Mouse (Mus musculus): Measurements from ENCODE around the gene Cog4.
A peak's percentile ranks its signal among the peaks of the same experiment; 100 is the strongest.
"Not testable (repeated sequence)": the region's sequence is repeated elsewhere in the genome, so short reads cannot be mapped to it uniquely, and the experiment has no call there.

Cog4 gene

DNA sequence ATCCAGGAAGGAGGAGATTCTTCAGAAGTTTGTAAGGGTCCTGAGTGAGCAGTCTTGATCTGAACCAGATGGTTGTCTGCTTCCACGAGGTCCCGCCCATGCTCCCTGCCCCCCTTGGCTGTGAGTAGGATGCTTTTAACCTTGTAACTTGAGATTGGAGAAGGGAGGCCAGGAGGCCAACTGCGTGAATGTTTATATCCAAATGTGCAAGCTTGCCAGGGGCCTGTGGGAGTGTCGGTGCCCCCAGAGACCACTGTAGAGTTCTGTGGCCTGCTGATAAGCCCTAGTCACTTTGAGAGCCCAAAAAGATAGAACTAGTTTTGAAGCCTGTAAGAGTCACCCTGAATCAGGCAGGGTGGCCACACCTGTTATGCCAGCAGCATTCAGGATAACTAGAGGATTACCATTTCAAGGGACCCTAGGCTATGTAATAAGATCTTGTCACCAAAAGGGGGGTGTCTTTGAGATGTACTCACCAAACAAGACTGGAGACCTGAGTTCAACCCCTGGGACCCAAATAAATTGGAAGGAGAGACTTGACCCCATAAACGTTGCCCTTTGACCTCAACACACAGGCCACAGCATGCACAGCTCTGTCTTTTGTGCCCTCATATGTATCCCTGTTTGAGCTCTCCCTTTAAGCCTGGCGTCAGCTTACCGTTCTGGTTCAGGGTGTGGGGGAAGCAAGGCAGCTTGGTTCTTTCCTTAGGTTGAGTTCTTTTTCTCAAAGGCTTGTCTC, 75.3 kb downstream of the Cog4 start:
- DNase-seq (ENCODE audit: low read depth, low spot score): peak; percentile 39

DNA sequence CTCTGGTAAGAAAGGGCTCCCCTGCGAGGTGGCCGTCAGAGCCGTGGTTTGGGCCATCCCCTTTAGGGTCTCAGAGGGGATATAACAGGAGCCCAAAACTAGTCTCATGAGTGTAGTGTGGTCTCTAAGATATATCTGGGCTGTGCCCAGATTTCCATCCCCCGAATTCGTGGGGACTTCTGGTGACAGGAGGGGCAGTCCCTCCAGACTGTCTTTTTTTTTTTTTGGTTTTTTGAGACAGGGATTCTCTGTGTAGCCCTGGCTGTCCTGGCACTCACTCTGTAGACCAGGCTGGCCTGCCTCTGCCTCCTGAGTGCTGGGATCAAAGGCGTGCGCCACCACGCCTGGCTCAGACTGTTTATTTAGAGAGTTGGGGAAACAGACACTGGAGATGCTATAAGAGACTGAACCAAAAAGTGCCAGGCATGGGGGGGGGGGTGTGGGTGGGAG, 79.3 kb downstream of the Cog4 start:
- DNase-seq (ENCODE audit: low read depth, low spot score): no peak

DNA sequence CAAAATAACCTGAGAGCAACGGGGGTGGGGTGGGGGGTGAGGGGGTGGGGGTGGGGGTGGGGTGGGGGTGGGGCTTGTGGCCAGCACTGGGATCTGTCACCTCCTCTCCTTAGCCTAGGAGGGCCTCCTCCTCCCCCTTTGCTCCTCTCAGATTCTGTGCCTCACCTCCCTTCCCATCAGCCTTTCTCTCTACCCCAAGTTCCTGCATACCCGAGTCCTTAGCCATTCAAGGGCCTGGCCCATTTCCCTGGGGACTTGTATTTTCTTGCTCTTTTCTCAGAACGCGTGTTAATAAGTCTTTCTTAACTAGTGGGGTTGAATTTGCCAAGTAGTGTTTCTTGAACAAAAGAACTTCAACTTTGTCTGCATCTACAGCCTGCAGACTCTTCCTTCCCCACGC, 80.3 kb downstream of the Cog4 start:
- no peak for DNase-seq (ENCODE audit: low read depth, low spot score)

DNA sequence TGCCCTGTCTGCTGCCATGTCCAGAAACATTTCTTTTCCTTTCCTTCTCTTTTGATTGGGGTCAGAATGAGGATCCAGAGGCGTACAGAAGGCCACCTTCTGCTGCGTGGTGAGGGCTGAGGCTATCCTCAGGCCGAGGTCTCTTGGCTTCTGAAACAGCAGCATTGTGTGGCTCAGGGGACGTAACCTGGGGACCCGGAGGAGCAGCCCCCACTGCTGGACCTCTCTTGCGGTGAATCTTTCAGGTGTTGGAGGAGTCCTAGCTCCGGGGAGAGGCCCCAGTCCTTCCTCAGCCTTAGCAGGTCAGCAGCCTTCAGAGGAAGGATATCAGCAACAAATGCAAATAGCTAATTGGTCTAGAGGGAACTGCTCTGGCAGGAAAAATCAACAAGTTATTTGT, 82.0 kb downstream of the Cog4 start:
- DNase-seq (ENCODE audit: low read depth, low spot score): no peak

DNA sequence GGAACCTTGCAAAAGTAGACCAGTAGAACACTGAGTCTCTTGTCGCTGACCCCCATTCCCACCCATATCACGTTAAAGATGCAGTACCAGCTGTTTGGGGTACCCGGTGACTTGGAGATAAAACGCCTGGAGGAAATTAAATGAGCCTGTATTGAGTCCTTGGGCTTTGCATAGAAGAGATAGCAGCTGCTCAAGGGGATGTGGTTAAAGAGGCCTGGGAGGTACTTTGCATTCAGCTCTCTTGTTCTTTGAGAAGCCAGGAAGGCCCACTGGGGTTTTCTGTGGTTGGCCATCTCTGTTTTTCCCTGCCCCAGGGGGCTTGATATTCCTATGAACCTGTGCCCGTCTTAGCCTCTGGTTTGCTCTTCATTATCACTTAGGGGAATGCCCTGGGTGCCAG, 82.7 kb downstream of the Cog4 start:
- DNase-seq (ENCODE audit: low read depth, low spot score): no peak

DNA sequence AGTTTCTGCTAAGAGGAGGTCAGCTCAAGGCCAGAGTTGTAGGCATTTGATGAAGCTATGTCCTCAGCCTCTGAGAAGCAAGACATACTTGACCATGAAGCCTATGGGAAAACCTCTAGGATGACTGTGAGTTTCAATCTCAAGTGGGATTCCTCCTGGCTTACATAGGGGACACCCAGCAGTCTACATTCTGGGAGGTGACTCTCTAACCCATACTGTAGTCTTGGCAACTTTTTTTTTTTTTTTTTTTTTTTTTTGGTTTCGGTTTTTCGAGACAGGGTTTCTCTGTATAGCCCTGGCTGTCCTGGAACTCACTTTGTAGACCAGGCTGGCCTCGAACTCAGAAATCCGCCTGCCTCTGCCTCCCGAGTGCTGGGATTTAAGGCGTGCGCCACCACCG, 83.3 kb downstream of the Cog4 start:
- DNase-seq (ENCODE audit: low read depth, low spot score): not testable (repeated sequence)

DNA sequence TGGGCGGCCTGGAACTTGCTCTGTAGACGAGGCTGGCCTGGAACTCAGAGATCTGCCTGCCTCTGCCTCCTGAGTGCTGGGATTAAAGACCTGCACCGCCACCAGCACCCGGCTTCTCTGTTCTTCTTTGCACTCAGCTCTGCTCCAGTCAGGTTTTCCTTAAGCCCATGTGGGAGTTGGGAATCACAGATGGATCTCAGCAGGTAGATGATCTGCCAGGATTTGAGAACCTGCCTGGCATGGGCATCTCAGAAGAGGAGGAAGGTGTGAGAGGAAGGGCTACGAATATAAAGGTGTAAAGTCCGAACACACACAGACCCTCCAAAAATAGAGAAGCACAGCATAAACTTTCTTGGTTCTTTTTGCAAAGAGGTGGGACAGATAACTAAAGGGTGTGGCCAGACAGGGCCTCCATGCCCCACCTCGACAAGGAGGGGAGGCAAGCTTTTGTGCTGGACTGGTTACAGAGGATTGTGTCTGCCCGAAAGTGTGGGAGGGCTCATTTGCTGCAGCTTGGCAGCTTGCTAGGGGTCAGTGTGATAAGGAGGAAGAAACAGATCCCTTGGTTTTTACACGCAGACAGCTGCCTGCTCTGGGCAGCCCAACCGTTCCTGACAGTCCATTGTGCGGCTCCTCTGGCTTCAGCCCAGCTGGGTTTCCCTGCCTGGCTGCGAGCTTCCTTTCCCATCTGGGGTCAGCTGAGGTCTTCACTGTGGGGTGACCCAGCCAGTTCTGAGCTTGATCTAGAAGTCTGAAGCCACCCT, 85.0 kb downstream of the Cog4 start:
- no peak for DNase-seq (ENCODE audit: low read depth, low spot score)
